Mouse (Mus musculus) testis, adult 2 months (tissue): ENCODE results near the gene Timmdc1. TPM values are rescaled to one million over a fixed set of nuclear protein-coding genes. Genes with fewer than 3 reads are reported as not detected.

Experiments
- H3K27ac ChIP-seq: fragments of 200-500 bp; 2 replicates; pipeline ENCODE4 v1.5.1; 2012; ENCODE audit warnings: low read depth, low read length; ENCODE audit not compliant: control insufficient read depth, insufficient read depth
- H3K27me3 ChIP-seq: fragments of 200-500 bp; 2 replicates; pipeline ENCODE4 v1.6.1; 2012; ENCODE audit warnings: mild to moderate bottlenecking, low read length, moderate library complexity; ENCODE audit not compliant: control insufficient read depth, insufficient read depth
- H3K36me3 ChIP-seq: fragments of 200-500 bp; 2 replicates; pipeline ENCODE4 v1.6.1; 2012; ENCODE audit warnings: mild to moderate bottlenecking, low read length; ENCODE audit not compliant: control insufficient read depth, insufficient read depth
- H3K4me1 ChIP-seq: fragments of 200-500 bp; 2 replicates; pipeline ENCODE4 v1.6.1; 2012; ENCODE audit warnings: low read length; ENCODE audit not compliant: control insufficient read depth, insufficient read depth
- H3K4me3 ChIP-seq: fragments of 200-500 bp; 2 replicates; pipeline ENCODE4 v1.5.1; 2012; ENCODE audit warnings: low read depth, mild to moderate bottlenecking, low read length, moderate library complexity, mixed read lengths; ENCODE audit not compliant: control insufficient read depth
- CTCF ChIP-seq: fragments of 200-500 bp; IDR thresholded peaks from 2 replicates; pipeline ENCODE4 v1.5.1; 2012; ENCODE audit warnings: low read depth, mild to moderate bottlenecking, inconsistent platforms, low read length, moderate library complexity; ENCODE audit not compliant: control insufficient read depth, insufficient read depth, insufficient replicate concordance
- POLR2A ChIP-seq: fragments of 200-500 bp; IDR thresholded peaks from 2 replicates; pipeline ENCODE4 v1.6.1; 2012; ENCODE audit warnings: low read depth, mild to moderate bottlenecking, inconsistent platforms, low read length, moderate library complexity; ENCODE audit not compliant: control insufficient read depth
- polyA plus RNA-seq: library from polyadenylated mRNA; depleted of rRNA; stranded (reverse); fragments of >200 nt; gene quantifications from 2 replicates; pipeline ENCODE4 v1.2.3, GENCODE M21; 2012

The Timmdc1 gene
- polyA plus RNA-seq, 1 experiment = 5.3 TPM

GRCm38 (mm10) chr16:38468706-38469018 lies 53.8 kb downstream of the Timmdc1 start:
- Histone ChIP-seq H3K27me3 (no peaks in the 10 kb centered on the region), H3K27ac (no peak overlapping the region), H3K4me1 (no peaks in the 10 kb centered on the region), H3K36me3 (no peaks in the 10 kb centered on the region), H3K4me3 (no peak overlapping the region)
- TF ChIP-seq CTCF (no peak), POLR2A (no peak)

DNA sequence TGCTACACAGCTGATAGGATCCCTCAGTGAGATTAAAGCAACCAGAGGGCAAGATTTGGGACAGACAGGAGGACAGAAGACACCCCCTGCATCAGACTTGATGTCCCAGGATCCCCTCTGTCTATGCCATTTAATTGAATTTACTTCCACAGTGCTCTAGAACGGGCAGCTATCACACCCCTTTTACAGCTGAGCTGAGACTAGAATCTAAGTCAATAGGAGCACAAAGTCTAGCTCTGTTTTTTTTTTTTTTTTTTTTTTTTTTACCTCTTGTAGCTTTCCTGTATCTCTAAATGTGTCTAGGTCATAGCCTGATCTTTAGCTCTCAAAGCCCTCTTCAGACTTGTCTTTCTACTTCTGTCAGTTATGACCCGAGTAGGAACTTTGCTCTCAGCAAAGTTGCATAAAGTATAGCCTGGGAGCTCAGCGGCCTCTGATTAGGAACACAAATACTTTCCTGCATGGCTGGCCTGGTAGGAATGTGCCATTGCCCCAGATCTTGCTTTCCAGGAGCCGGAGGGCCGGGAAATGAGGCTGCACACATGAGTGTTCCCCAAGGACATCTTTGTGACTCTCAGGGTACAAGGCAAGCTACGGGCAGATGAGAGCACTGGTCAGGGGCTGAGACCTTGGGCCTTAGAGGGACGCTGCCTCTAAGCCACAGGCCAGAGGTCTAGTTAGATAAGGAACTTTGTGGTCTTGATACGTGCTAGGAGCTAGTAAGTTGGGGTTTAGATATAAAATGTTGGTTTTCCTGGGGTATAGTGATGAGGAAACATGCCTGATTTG lies 54.4 kb downstream of the Timmdc1 start:
- TF ChIP-seq CTCF (no peak), POLR2A (no peak)
- H3K27ac ChIP-seq = no peak overlapping the region
- H3K4me3 ChIP-seq = no peak overlapping the region
- no peaks in the 10 kb centered on the region for H3K36me3 ChIP-seq
- H3K27me3 ChIP-seq = no peaks in the 10 kb centered on the region
- H3K4me1 ChIP-seq = no peaks in the 10 kb centered on the region

DNA sequence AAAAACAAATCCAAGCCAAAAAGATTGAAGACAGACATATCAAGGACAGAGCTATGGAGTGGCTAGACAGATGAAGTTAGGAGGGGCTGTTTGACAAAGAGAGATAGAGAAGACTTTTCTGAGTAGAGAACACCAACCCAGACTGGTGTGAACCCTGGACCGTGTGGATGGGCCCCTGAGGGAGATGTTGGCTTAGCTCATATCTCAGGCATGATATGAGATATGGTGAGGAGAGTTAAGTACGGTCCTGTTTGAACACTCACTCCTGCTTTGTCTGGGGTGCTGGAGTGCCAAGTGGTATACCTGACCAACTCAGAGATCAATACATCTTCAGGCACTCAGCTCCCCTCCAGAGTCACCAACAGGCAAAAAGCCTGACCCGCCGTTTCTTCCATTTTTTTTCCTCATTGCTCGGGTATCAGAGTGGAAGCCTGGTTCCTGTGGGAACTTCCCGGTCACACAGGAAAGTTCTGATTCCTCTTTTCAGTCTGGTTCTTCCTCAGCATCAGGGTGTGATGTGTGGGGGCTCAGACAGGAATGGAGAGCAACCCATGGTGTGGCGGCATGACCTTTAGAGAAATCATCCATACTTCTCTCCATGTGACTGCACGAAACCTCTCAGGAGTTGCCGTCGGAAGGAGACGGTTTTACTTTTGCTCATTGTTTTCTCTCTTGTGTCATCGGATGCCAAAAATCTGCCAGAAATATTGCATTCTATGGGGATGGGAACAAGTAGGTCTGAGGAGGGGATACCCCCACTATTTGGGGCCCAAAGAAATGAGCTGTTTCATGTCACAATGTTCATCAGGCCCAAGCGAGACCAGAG lies 55.2 kb downstream of the Timmdc1 start:
- Histone ChIP-seq H3K27ac (no peak overlapping the region), H3K4me1 (no peaks in the 10 kb centered on the region), H3K4me3 (no peak overlapping the region), H3K36me3 (no peaks in the 10 kb centered on the region), H3K27me3 (no peaks in the 10 kb centered on the region)
- TF ChIP-seq POLR2A (no peak), CTCF (no peak)

GRCm38 (mm10) chr16:38466089-38466488 lies 56.4 kb downstream of the Timmdc1 start:
- no peak overlapping the region for H3K4me3 ChIP-seq
- no peaks in the 10 kb centered on the region for H3K36me3 ChIP-seq
- no peaks in the 10 kb centered on the region for H3K27me3 ChIP-seq
- H3K27ac ChIP-seq = no peak overlapping the region
- no peaks in the 10 kb centered on the region for H3K4me1 ChIP-seq
- TF ChIP-seq CTCF = no peak
- TF ChIP-seq POLR2A = no peak

DNA sequence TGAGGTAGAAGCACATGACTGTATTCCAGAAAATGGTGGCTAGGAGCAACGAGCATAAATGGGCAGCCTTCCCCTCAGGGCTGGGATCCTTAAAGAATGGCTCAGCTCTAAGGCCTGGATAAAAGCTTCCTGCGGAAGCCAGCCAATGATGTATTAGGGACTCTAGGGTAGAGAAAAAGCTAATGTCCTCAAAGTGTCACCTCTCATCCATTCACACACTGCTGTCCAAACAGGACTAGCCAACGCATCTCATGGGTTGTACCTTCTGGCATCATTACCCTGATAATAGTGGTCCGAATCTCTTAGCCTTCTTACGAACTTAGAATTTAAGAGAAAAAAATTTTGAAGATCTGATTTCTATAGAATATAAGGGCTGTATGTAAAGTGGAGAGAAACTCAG lies 59.2 kb downstream of the Timmdc1 start:
- H3K36me3 ChIP-seq = no peaks in the 10 kb centered on the region
- no peak overlapping the region for H3K4me3 ChIP-seq
- H3K27me3 ChIP-seq = no peaks in the 10 kb centered on the region
- H3K27ac ChIP-seq = no peak overlapping the region
- H3K4me1 ChIP-seq = no peaks in the 10 kb centered on the region
- TF ChIP-seq CTCF = no peak
- TF ChIP-seq POLR2A = no peak

- no peaks in the 10 kb centered on the region for H3K27me3 ChIP-seq
- H3K4me1 ChIP-seq = no peaks in the 10 kb centered on the region
- no peak overlapping the region for H3K4me3 ChIP-seq
- TF ChIP-seq CTCF (no peak), POLR2A (no peak)
- H3K36me3 ChIP-seq = no peaks in the 10 kb centered on the region
- no peak overlapping the region for H3K27ac ChIP-seq
These were observed 60.3 kb downstream of the Timmdc1 start for GRCm38 (mm10) chr16:38462161-38462560.

DNA sequence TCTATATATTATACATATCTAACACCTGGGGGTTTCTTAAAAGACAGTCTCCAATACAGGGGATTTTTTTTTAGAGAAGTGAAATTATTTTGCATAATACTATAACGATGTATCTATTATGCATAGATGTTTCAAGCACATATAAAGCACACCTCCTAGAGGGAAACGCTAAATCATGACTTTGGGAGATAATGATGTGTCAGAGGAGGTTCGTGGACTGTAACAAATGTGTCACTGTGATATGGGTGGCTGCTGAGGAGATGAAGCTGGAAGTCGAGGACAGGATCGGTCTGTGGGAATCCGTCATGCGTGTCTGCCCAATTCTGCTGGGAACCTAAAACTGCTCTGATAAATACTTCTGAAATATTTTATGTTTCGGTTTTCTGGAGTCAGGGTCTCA lies 60.7 kb downstream of the Timmdc1 start:
- Histone ChIP-seq H3K27ac (no peak overlapping the region), H3K4me3 (no peak overlapping the region), H3K4me1 (no peaks in the 10 kb centered on the region), H3K27me3 (no peaks in the 10 kb centered on the region), H3K36me3 (no peaks in the 10 kb centered on the region)
- no peak for TF ChIP-seq POLR2A
- no peak for TF ChIP-seq CTCF
